Mouse (Mus musculus) megakaryocyte, embryonic 14.5 days (primary cell): Measurements from ENCODE around the gene B830017H08Rik. TPM values are rescaled to one million over a fixed set of nuclear protein-coding genes. Genes with fewer than 3 reads are reported as not detected.
A peak's percentile ranks its signal among the peaks of the same experiment; 100 is the strongest.

Experiments
- H3K27me3 ChIP-seq: replicated peaks from 2 replicates; pipeline ENCODE3; 2012; ENCODE audit warnings: inconsistent platforms
- H3K36me3 ChIP-seq: replicated peaks from 2 replicates; pipeline ENCODE3; 2012; ENCODE audit warnings: low read length, inconsistent platforms, mixed read lengths
- H3K4me1 ChIP-seq: 2 replicates; pipeline ENCODE4 v1.6.1; 2012; ENCODE audit warnings: inconsistent platforms
- H3K4me3 ChIP-seq: replicated peaks from 2 replicates; pipeline ENCODE3; 2012; ENCODE audit warnings: moderate library complexity, mild to moderate bottlenecking, inconsistent platforms
- H3K9me3 ChIP-seq: 2 replicates; pipeline ENCODE4 v1.6.1; 2012; ENCODE audit warnings: inconsistent platforms
- FLI1 ChIP-seq: IDR thresholded peaks from 2 replicates; pipeline ENCODE4 v1.6.1; 2012; ENCODE audit warnings: low read length, inconsistent platforms, mixed read lengths
- GATA1 ChIP-seq: IDR thresholded peaks from 3 replicates; pipeline ENCODE4 v1.6.1; 2012; ENCODE audit warnings: mixed read lengths, low read length, inconsistent platforms, borderline replicate concordance
- polyA plus RNA-seq: library from polyadenylated mRNA; stranded (reverse); fragments of >175 nt; gene quantifications from 2 replicates; pipeline ENCODE4 v1.2.3, GENCODE M21; 2012; ENCODE audit warnings: low replicate concordance; ENCODE audit not compliant: insufficient read depth

The B830017H08Rik gene
- polyA plus RNA-seq, 1 experiment = 0.13 TPM

GRCm38 (mm10) chr16:17865770-17866169 lies 32.8 kb downstream of the B830017H08Rik start:
- no peak overlapping the region for H3K4me3 ChIP-seq
- H3K9me3 ChIP-seq = no peaks in the 10 kb centered on the region
- peaks cover 81% of the 10 kb centered on the region for H3K36me3 ChIP-seq
- TF ChIP-seq GATA1 (no peak), FLI1 (no peak)
- no peaks in the 10 kb centered on the region for H3K27me3 ChIP-seq
- H3K4me1 ChIP-seq = peaks cover 9% of the 10 kb centered on the region

- H3K4me1 ChIP-seq = peaks cover 35% of the 10 kb centered on the region
- peaks cover 75% of the 10 kb centered on the region for H3K36me3 ChIP-seq
- no peak for TF ChIP-seq FLI1
- no peak for TF ChIP-seq GATA1
- H3K4me3 ChIP-seq = no peak overlapping the region
- H3K9me3 ChIP-seq = no peaks in the 10 kb centered on the region
- no peaks in the 10 kb centered on the region for H3K27me3 ChIP-seq
Observed at GRCm38 (mm10) chr16:17871248-17871647, 38.3 kb downstream of the B830017H08Rik start.

GRCm38 (mm10) chr16:17872995-17873394 lies 40.1 kb downstream of the B830017H08Rik start:
- no peaks in the 10 kb centered on the region for H3K27me3 ChIP-seq
- TF ChIP-seq FLI1 (no peak), GATA1 (no peak)
- H3K36me3 ChIP-seq = peaks cover 74% of the 10 kb centered on the region
- no peak overlapping the region for H3K4me3 ChIP-seq
- no peaks in the 10 kb centered on the region for H3K9me3 ChIP-seq
- H3K4me1 ChIP-seq = peaks cover 45% of the 10 kb centered on the region

- peaks cover 49% of the 10 kb centered on the region for H3K4me1 ChIP-seq
- no peak overlapping the region for H3K4me3 ChIP-seq
- H3K9me3 ChIP-seq = peaks cover 4% of the 10 kb centered on the region; the same call in 1 of the 2 replicates
- no peak for TF ChIP-seq FLI1
- no peak for TF ChIP-seq GATA1
- peaks cover 74% of the 10 kb centered on the region for H3K36me3 ChIP-seq
- H3K27me3 ChIP-seq = no peaks in the 10 kb centered on the region
Observed at GRCm38 (mm10) chr16:17875174-17875573, 42.3 kb downstream of the B830017H08Rik start.

GRCm38 (mm10) chr16:17876096-17876495 lies 43.2 kb downstream of the B830017H08Rik start:
- TF ChIP-seq GATA1 = no peak
- no peak for TF ChIP-seq FLI1
- H3K27me3 ChIP-seq = no peaks in the 10 kb centered on the region
- H3K36me3 ChIP-seq = peaks cover 67% of the 10 kb centered on the region
- peaks cover 49% of the 10 kb centered on the region for H3K4me1 ChIP-seq
- peaks cover 4% of the 10 kb centered on the region; the same call in 1 of the 2 replicates for H3K9me3 ChIP-seq
- H3K4me3 ChIP-seq = no peak overlapping the region

- TF ChIP-seq FLI1 (no peak), GATA1 (no peak)
- Histone ChIP-seq H3K4me3 (peak overlapping the region; percentile 47), H3K9me3 (peaks cover 4% of the 10 kb centered on the region; the same call in 1 of the 2 replicates), H3K36me3 (peaks cover 66% of the 10 kb centered on the region), H3K4me1 (peaks cover 55% of the 10 kb centered on the region), H3K27me3 (no peaks in the 10 kb centered on the region)
Observed at GRCm38 (mm10) chr16:17879571-17879970, 46.6 kb downstream of the B830017H08Rik start.

DNA sequence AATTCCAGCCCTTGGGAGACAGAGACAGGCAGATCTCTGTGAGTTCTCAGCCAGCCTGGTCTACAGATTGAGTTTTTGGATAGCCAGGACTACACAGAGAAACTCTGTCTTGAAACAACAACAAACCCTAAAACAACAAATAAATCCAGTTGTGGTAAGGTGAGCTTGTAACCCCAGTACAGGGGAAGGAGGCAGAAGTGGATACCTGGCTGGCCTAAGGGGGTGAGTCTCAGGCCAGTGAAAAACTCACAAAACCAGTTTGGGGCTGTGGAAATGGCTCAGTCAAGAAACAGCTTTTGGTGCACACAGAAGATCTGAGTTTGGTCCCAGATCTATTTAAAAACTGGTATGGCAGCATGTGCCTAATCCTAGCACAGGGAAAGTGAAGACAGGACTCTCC lies 49.3 kb downstream of the B830017H08Rik start:
- Histone ChIP-seq H3K36me3 (peaks cover 70% of the 10 kb centered on the region), H3K27me3 (no peaks in the 10 kb centered on the region), H3K4me3 (no peak overlapping the region), H3K4me1 (peaks cover 67% of the 10 kb centered on the region), H3K9me3 (peaks cover 4% of the 10 kb centered on the region; the same call in 1 of the 2 replicates)
- TF ChIP-seq GATA1 = no peak
- TF ChIP-seq FLI1 = no peak

DNA sequence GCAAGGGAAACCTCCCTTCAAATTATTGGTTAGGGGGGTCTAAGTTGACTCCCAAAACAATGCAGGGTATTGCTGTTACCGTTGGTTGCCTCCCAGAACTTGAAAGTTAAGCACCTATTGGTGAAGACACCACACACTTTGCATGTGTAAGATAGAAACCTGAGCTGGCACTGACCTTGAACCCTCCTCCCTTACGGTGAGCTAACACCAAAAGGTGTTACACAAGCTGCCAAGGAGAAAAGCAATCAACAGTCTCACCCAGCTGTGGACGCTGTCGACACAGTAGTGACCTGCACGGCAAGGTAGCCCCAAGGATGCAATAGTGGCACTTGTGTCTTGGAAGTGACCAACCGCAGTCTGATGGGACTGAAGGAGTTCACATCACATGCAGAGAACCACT lies 51.2 kb downstream of the B830017H08Rik start:
- Histone ChIP-seq H3K4me3 (no peak overlapping the region), H3K4me1 (peaks cover 58% of the 10 kb centered on the region), H3K27me3 (no peaks in the 10 kb centered on the region), H3K9me3 (no peaks in the 10 kb centered on the region), H3K36me3 (peaks cover 51% of the 10 kb centered on the region)
- TF ChIP-seq FLI1 (no peak), GATA1 (no peak)

Other genes starting within 250 kb of the B830017H08Rik start
- 0.32 and 1.0 TPM in 2 replicates for gene Slc7a4, start 249.9 kb upstream of the B830017H08Rik start, polyA plus RNA-seq
- 0.83 and 9.1 TPM in 2 replicates for gene Smpd4, start 213.8 kb upstream of the B830017H08Rik start, polyA plus RNA-seq
- not detected in 2 replicates for gene Ccdc74a, start 186.7 kb upstream of the B830017H08Rik start, polyA plus RNA-seq
- 78.5 and 142 TPM in 2 replicates for gene Med15, start 100.2 kb upstream of the B830017H08Rik start, polyA plus RNA-seq
- gene Klhl22, start 73.5 kb upstream of the B830017H08Rik start, polyA plus RNA-seq = 0.65 and 4.0 TPM in 2 replicates
- gene Scarf2, start 35.8 kb upstream of the B830017H08Rik start, polyA plus RNA-seq = 0.79 and 1.7 TPM in 2 replicates
- gene Car15, start 5.2 kb downstream of the B830017H08Rik start, polyA plus RNA-seq = 3.2 TPM in 1 of 2 replicates, not detected in the other
- 0.35 TPM in 1 of 2 replicates, not detected in the other for gene Gm20518, start 58.5 kb downstream of the B830017H08Rik start, polyA plus RNA-seq
- gene Tssk1, start 61.1 kb downstream of the B830017H08Rik start, polyA plus RNA-seq = not detected in 2 replicates
- gene Dgcr2, start 65.4 kb downstream of the B830017H08Rik start, polyA plus RNA-seq = 6.8 and 8.4 TPM in 2 replicates
- gene Tssk2, start 65.5 kb downstream of the B830017H08Rik start, polyA plus RNA-seq = not detected in 2 replicates
- 21.8 and 24.0 TPM in 2 replicates for gene Ess2, start 78.2 kb downstream of the B830017H08Rik start, polyA plus RNA-seq
- gene Gsc2, start 81.9 kb downstream of the B830017H08Rik start, polyA plus RNA-seq = not detected in 2 replicates
- gene Slc25a1, start 95.1 kb downstream of the B830017H08Rik start, polyA plus RNA-seq = 396 and 555 TPM in 2 replicates
- gene Vpreb2, start 147.3 kb downstream of the B830017H08Rik start, polyA plus RNA-seq = not detected in 2 replicates
- gene Dgcr6, start 219.7 kb downstream of the B830017H08Rik start, polyA plus RNA-seq = 17.8 and 20.5 TPM in 2 replicates